Mouse (Mus musculus) Patski (cell line): Measurements from ENCODE around the gene Ly9. TPM values are rescaled to one million over a fixed set of nuclear protein-coding genes. Genes with fewer than 3 reads are reported as not detected.

Experiments
- ATAC-seq: fragments of 100-300 bp; one replicate; pipeline ENCODE4 v1.8.0; 2021
- CTCF ChIA-PET: fragments of 350-600 bp; sonication (Branson Sonifier 250); formaldehyde crosslinking; loops from one replicate; lab custom pipeline; 2022; ENCODE audit warnings: inconsistent platforms; lab: Charles Lee
- POLR2A ChIA-PET: fragments of 350-600 bp; sonication (Branson Sonifier 250); formaldehyde crosslinking; loops from one replicate; lab custom pipeline; 2022; ENCODE audit warnings: antibody characterized with exemption, inconsistent platforms; lab: Charles Lee
- DNase-seq: peaks from one replicate; pipeline ENCODE4 v3.0.0-alpha.2; 2011; ENCODE audit warnings: low read depth, low spot score
- H3K27me3 ChIP-seq: fragments of 371-371 bp; one replicate; pipeline ENCODE4 v1.5.1; 2021
- CTCF ChIP-seq: fragments of 100-300 bp; IDR thresholded peaks from one replicate; pipeline ENCODE4 v1.5.1; 2021
- in situ Hi-C: fragments of 300-500 bp; cut with MboI; formaldehyde crosslinking; loops from 3 replicates; pipeline ENCODE4 v1.11.1; 2018; ENCODE audit warnings: low pct_unique_long_range_greater_than_20kb, mixed read lengths
- polyA plus RNA-seq: library from polyadenylated mRNA; unstranded; gene quantifications from one replicate; pipeline ENCODE4 v1.2.3, GENCODE M21; 2021

Ly9 gene
- polyA plus RNA-seq, 1 experiment from 2014 or later, result not detected

DNA sequence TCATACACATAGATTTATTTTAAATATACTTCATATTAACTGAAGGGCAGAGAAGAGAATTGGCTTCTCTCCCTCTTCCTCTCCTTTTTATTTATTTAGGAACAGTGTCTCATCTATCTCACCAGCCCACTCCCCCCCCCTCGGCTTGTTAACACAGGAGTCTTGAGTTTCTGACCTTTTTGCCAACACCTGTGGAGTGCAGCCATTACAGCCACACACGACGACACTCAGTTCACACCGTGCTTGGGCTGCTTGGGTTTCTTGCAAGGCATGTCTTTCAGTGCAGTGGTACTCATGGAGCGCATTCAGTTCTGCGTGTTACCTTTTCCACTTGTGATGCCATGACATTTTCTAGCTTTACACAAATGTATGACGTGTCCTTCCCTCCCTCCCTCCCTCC is 22.8 kb upstream of the Ly9 start:
- no peaks in the 10 kb centered on the region for H3K27me3 ChIP-seq
- in situ Hi-C loops, result no loop called here
- DNase-seq, result no peak
- ATAC-seq, result no peak
- POLR2A ChIA-PET, result no interaction called here
- no peak for TF ChIP-seq CTCF
- CTCF ChIA-PET, result no interaction called here

DNA sequence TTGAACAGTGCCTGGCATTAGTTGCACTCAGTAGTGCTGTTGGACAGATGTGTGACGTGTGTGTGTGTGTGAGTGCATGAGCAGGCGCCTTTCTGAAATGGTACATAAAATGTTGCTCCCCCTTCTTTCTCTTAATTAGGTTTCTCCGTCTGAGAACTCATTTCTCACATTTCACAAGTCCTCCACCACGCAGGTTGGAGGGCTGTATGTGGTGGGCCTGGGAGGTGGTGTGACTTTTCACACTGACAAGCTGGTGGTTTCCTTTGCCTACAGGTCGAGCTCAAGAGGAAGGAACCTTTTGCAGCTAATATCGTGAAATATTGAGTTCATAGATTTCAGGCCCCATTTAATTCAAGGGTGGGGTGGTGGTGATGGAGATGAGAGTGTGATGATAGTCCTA is 22.0 kb upstream of the Ly9 start:
- in situ Hi-C loops, result no loop called here
- no peak for ATAC-seq
- POLR2A ChIA-PET, result no interaction called here
- no peak for DNase-seq
- CTCF ChIA-PET, result no interaction called here
- H3K27me3 ChIP-seq, result no peaks in the 10 kb centered on the region
- no peak for TF ChIP-seq CTCF

- DNase-seq, result no peak
- H3K27me3 ChIP-seq, result no peaks in the 10 kb centered on the region
- no peak for ATAC-seq
- ChIA-PET CTCF (no interaction called here), POLR2A (no interaction called here)
- TF ChIP-seq CTCF, result no peak
- in situ Hi-C loops, result no loop called here
Observed at GRCm38 (mm10) chr1:171627801-171628200, 20.6 kb upstream of the Ly9 start.

DNA sequence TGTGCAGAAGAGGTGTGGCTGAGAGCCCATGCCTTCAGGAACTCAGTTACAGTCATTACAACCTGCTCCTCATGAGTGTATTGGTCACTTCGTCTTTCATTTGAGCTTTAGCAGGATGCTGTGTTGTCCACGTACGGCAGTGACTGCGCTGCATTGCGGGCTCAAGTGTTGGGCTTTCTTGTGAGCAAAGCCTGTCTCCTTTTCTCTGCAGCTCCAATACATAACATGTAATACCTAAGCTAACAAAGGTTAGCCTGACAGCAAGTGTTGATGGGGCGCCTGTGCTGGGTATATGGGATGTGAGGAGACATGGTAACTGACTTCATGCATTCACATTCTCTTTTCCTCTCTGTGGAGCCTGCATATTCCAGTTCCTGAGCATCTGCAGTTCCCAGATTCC is 12.9 kb upstream of the Ly9 start:
- ATAC-seq (no peak), DNase-seq (no peak)
- ChIA-PET POLR2A (no interaction called here), CTCF (no interaction called here)
- in situ Hi-C loops, result no loop called here
- no peak for TF ChIP-seq CTCF
- no peaks in the 10 kb centered on the region for H3K27me3 ChIP-seq

DNA sequence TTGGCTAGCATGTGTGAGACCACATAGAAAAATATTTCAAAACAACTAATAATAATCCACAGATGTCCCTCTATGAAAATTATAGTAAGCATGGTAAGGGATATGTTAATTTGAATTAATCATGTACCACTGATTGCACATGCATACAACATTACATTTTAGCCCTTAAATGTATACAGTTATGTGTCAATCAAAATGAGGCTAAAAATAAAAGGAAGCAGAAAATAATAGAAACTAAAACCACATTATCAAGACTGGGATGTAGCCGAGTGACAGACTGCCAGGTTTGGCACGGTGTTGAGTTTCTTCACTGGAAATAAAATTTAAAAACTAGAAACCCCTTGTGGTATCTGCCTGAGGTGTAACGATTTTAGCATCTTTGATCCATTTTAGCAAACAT is 12.4 kb upstream of the Ly9 start:
- ChIA-PET CTCF (no interaction called here), POLR2A (no interaction called here)
- no peak for TF ChIP-seq CTCF
- DNase-seq (no peak), ATAC-seq (no peak)
- no peaks in the 10 kb centered on the region for H3K27me3 ChIP-seq
- in situ Hi-C loops, result no loop called here

DNA sequence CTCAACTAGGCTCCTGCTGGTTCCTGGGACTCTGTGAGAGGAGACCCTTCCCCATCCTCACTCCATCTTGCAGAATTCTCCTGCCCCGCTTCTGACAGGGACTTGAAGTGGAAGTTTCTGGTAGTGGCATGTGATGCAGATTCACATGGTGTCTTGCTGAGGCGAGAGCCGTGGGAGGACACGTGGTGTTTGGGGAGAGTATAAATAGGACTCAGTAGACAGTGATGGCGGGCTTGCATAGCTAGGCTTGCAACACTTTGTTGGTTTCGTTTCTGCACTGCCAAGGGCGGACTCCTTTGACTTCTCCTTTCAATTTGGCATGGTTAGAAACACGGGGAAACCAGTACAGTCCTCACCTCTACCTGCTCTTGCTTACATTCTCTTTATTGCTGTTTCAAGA is 11.8 kb upstream of the Ly9 start:
- CTCF ChIA-PET, result no interaction called here
- no peaks in the 10 kb centered on the region for H3K27me3 ChIP-seq
- POLR2A ChIA-PET, result no interaction called here
- no peak for TF ChIP-seq CTCF
- ATAC-seq (no peak), DNase-seq (no peak)
- in situ Hi-C loops, result no loop called here

- H3K27me3 ChIP-seq, result no peaks in the 10 kb centered on the region
- ATAC-seq, result no peak
- CTCF ChIA-PET, result no interaction called here
- POLR2A ChIA-PET, result no interaction called here
- TF ChIP-seq CTCF, result no peak
- in situ Hi-C loops, result no loop called here
- DNase-seq, result no peak
Observed at GRCm38 (mm10) chr1:171616881-171617515, 9.8 kb upstream of the Ly9 start.

GRCm38 (mm10) chr1:171613962-171614361 is 6.8 kb upstream of the Ly9 start:
- POLR2A ChIA-PET, result no interaction called here
- CTCF ChIA-PET, result interaction anchor here (1.0 kb wide), 1 partner anchor 44 kb away, joined by 3 read pairs; no protein-coding TSS in a partner anchor
- H3K27me3 ChIP-seq, result no peaks in the 10 kb centered on the region
- DNase-seq, result no peak
- ATAC-seq, result no peak
- in situ Hi-C loops, result no loop called here
- peak; percentile 18 for TF ChIP-seq CTCF

DNA sequence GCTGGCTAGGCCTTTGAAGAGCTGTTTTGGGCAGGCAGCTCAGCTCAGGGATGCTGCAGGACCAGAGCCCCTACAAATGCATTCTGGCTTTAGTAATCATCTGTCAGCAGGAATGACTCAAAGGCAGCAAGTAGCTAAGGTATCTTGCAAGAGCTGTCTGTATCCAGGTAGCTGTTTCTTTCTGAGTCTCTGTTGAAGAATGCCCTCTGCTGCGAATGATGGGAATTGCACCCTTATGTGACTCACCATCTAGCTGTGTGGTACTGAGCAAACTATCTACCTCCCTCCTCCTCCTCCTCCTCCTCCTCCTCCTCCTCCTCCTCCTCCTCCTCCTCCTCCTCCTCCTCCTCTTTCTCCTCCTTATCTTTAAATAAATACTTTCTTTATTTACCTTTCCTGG is 3.6 kb upstream of the Ly9 start:
- no peaks in the 10 kb centered on the region for H3K27me3 ChIP-seq
- ChIA-PET CTCF (no interaction called here), POLR2A (no interaction called here)
- no peak for TF ChIP-seq CTCF
- no peak for ATAC-seq
- DNase-seq, result no peak
- in situ Hi-C loops, result no loop called here

- CTCF ChIA-PET, result no interaction called here
- ATAC-seq (no peak), DNase-seq (no peak)
- peak; percentile 8 for TF ChIP-seq CTCF
- in situ Hi-C loops, result no loop called here
- POLR2A ChIA-PET, result no interaction called here
- H3K27me3 ChIP-seq, result no peaks in the 10 kb centered on the region
Observed at GRCm38 (mm10) chr1:171610026-171610425, 2.8 kb upstream of the Ly9 start.

GRCm38 (mm10) chr1:171606656-171607055 is 554 bp downstream of the Ly9 start:
- ChIA-PET POLR2A (no interaction called here), CTCF (no interaction called here)
- no peak for TF ChIP-seq CTCF
- in situ Hi-C loops, result no loop called here
- ATAC-seq (no peak), DNase-seq (no peak)
- peaks cover 5% of the 10 kb centered on the region for H3K27me3 ChIP-seq

DNA sequence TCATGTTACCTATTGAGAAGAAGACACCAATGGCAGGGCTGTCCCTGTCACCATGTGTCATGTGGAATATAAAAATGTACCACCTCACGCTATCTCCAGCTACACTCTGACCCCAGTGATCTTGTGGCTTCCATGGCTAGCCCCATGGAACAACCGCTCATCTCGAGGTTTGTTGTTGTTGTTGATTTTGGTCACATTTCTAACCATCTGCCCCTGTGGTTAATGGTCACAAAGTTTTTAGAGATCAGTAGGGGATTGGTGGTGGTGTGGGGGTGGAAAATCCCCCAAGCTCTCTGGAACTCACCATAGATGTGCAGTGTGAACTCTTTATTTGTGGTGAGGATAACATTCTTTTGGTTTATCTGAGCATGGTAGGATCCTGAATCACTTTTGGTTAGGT is 2.5 kb downstream of the Ly9 start:
- no peak for TF ChIP-seq CTCF
- CTCF ChIA-PET, result no interaction called here
- ATAC-seq (no peak), DNase-seq (no peak)
- H3K27me3 ChIP-seq, result peaks cover 10% of the 10 kb centered on the region
- POLR2A ChIA-PET, result no interaction called here
- in situ Hi-C loops, result no loop called here
